Mouse (Mus musculus) cerebellum, postnatal 36 days (tissue): Measurements from ENCODE around the gene Tub.

Experiments used
- DNase-seq, 2 experiments: peaks; one replicate each; pipeline ENCODE4 v3.0.0; 2021 to 2022; ENCODE audit warnings: mixed read lengths in 2 of 2

Tub gene

DNA sequence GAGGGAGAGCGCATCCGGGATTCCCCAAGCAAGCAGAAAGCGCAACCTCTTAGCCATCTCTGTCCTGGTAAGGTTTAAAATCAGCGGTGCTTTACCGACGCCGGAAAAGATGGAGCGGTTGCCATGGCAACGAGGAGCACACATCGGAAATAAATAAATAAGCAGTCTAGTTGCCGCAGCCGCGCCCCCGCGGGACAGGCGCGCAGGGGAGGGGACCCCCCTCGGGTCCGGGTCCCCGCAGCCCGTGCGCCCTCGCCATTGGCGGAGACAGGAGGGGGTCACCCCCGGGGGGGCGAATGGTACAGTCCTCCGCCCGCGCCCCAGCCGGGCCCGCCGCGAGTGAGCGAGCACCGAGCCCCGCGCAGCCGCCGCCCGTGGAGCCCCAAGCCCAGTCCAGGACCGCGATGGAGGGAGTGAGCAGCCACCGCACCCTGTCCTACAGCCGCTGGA lies at the start of gene Tub:
Gene Tub (plus strand): TSS at position 27 of the 450 bp plus-strand sequence.
- DNase-seq: peak; percentile 65 to 69

GRCm38 (mm10) chr7:108903969-108904368 lies 46.2 kb upstream of the Tub start:
- DNase-seq: no peak

DNA sequence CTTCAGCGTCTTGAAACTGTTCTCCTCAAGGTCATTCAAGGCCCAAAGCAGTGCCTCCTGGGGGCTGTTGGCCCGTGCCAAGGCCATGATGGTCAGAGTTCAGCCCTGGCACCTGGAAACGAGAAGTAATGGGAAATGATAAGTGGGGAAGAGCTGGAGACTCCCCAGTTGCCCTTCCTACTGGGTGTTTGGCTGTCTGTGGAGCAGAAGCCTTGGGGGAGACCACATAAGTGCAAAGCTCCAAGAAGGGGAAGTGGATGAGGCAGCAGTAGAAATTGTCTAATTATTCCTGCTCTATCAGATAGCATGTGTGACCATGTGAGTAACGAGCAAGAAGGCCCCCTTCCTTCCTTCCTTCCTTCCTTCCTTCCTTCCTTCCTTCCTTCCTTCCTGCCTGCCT lies 23.1 kb upstream of the Tub start:
- DNase-seq: no peak

DNA sequence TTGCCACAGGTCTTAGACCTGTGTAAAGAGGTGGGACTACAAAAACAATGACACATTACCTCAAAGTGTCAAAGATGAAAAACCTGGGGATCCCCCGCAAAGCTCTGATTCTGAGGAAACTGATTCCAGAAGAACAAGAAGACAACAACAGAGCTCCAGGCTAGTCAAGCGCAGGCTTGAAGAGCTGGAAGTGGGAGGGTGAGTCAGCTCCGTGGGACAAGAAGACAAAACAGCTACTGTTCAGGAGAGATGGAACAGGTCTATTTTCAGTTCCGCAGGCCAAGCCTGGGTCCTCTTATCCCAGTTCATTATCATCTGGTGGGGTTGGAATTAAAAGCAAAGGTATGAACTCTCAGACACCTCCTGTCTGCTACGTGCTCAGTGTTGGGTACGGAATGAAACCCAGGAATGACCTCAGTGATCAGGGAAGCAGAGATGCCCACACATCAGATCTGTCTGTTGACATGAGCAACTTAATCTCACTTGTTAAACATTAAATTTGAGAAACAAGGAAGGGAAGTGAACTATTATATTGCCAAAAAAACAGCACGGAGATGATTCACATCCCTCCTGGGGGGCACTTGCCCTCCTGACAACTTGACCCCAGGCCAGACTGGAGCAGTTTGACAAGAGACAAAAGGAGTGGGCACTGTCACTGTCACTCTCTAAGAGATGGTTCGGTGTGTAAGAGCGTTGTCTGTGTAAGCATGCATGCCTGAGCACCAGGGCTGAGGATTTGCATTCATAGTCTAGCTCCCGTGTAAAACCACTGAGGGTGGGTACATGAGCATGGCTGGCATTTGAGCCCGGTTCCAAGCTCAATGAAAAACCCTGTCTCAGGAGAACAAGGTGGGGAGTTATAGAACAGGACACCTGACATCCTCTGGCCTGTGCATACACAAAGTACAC lies 21.6 kb upstream of the Tub start:
- no peak for DNase-seq

DNA sequence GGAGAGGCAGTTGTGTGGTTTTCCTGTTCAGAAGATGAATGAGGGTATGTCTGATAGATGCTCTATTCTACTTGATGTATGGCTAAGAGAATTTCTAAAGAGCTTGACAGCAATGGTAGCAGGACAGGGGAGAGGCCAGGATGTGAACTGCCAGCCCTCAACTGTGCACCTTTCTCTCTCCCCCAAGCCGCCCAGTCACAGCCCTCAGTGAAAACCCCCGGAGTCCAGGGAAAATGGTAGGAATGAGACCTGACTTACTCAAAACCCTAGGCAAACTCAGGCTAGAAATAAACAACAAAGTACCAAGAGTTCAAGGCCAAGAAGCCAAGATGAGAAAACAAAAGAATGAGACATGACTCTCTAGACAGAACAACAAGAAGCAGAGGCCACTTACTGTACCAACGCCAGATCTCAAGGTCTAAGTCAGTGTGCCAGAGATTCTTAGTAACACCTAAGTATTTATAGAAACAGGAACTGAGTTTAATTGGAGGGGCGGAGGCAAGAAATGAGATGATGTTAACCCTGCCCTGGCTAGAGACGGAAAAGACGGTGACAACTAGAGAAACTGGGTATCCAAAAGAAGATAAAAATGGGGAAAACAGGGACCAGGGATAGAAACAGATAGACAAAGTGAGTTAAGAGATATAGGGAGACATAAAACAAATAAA lies 20.3 kb upstream of the Tub start, which contains the start of gene Nlrp10:
Gene Nlrp10 (minus strand): TSS at position 453 of the 668 bp plus-strand sequence.
- DNase-seq: no peak

DNA sequence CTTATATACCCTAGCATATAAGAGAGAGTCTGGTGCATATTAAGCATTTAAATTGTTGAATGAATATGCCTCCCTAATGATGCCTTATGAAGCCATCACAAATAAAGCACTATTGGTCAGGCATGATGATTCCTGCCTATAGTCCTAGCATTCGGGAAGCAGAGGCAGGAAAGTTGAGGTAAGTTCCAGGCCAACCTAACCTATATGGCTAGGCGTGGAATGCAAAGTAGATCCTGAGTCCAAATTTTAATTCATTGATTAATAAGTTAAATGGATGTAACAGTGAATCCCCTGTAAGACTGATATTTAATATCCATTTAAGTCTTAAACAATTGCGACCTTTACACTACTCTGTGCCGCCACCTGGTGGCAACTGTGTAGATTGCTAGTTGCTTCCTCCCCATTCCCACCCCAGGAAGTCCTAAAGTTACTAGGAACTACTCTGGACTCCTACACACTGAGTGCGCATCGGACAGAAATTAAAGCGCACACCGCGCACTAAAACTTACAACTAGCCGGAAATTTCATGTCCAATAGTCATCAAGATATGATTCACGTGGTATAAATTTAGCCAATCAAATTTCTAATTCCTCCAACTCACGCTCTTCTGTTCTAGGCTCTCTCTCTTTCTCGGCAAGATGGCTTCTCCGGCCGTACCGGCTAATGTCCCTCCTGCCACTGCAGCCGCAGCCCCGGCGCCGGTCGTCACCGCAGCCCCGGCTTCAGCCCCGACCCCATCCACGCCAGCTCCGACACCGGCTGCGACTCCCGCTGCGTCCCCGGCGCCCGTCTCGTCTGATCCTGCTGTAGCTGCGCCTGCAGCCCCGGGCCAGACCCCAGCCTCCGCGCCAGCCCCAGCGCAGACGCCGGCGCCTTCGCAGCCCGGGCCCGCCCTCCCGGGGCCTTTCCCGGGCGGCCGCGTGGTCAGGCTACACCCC lies 16.1 kb upstream of the Tub start, which contains the start of gene Eif3f:
Gene Eif3f (plus strand): TSS at position 624 of the 938 bp plus-strand sequence.
- peak; percentile 95 to 98 for DNase-seq

- DNase-seq: no peak
Observed at GRCm38 (mm10) chr7:108934836-108935235, 15.3 kb upstream of the Tub start.

DNA sequence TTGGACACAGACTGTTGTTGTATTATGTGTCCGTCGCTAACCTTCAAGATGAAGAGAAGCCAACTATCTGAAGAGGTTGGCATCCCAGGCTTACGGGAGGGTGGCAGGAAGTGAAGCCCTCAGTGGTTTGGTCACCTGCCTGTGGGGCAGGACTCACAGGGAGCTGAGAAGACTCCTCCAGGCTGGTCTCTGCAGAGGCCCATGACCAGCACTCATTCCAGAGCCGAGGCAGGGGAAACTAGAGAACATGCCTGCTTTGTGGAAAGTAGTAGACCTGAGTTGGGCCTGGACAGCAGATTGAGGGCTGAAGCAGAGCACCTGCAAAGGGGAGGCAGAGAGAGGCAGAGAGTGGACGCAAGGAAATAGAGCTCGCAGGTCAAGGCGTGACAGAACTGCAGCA lies 14.7 kb upstream of the Tub start:
- DNase-seq: no peak

DNA sequence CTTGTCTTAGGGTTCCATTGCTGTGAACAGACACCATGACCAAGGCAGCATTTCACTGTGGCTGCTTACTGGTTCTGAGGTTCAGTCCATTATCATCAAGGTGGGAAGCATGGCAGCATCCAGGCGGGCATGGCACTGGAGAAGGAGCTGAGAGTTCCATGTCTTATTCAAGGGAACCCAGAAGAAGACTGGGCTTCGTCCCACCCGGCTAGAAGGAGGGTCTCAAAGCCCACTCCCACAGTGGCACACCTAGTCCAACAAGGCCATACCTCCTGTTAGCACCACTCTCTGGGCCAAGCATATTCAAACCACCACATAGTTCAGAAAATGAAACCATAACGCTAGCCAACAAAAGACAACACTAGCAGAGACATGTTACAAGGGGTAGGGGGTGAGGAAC lies 13.5 kb upstream of the Tub start:
- DNase-seq: no peak

- DNase-seq: no peak
Observed at GRCm38 (mm10) chr7:108941466-108941865, 8.7 kb upstream of the Tub start.

DNA sequence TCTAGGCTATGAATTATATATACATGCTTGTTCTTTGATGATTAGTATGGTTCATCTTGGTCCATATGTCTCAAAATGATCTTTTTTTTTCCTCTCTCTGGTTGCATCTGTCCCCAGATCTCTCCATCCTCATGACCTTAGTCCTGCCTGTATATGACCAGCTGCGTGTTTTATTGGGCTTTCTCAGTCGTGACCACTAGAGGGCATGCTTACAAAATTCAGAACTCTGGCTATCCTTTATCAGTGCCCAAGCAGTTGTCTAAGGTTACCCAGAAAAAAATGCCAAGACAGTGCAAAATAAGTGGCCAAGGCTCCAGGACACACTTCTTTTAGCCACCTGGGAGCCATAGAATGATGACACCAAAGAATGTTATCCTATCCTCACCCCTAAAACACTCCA lies 6.1 kb upstream of the Tub start:
- peak; percentile 34 to 67 for DNase-seq

DNA sequence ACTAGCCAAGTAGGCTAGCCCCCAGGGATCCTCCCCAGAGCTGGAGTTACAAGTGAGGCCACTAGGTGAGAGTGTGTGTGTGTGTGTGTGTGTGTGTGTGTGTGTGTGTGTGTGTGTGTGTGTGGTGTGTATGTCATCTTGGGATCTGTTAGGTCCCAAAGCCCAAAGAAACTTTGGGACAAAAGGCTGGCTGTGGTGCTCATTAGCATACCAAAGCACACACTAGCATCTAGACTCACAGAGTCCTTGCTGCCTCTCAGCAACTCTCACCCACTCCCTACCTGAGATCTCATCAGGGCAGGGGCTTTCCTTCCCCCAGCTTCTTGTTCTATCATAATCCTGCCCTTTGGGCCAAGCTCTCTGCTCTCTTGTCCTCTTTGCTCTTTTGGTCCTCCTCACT lies 1.5 kb upstream of the Tub start:
- no peak for DNase-seq

- no peak for DNase-seq
Observed at GRCm38 (mm10) chr7:108949301-108949700, 837 bp upstream of the Tub start.

DNA sequence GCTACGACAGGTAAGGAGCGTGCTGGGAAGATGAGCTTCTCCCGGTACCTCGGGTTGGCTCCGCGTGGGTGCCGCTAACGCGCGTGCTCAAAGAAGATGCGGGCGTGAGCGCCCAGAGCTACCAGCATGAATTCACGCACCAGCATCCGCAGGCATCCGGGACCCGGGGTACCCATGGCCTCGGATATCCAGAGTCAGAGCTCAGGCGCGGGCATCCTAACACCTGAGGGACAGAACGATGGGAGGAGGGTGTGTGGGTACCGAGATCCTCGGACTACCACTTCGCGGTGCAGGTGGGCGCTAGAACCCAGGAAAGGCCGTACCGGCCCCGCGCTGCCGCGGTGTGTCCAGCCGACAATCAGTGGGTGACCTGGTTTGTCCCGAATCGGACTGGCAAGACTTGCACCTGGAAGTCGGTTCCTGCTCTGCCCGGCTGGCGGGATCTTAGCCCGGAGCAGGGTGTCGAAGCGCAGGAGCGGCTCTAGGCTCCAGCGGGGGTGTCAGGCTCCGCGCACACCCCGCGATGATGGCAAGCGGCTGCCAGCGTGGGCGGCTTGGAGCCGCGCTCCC lies 709 bp downstream of the Tub start:
- DNase-seq: peak; percentile 54 to 59

DNA sequence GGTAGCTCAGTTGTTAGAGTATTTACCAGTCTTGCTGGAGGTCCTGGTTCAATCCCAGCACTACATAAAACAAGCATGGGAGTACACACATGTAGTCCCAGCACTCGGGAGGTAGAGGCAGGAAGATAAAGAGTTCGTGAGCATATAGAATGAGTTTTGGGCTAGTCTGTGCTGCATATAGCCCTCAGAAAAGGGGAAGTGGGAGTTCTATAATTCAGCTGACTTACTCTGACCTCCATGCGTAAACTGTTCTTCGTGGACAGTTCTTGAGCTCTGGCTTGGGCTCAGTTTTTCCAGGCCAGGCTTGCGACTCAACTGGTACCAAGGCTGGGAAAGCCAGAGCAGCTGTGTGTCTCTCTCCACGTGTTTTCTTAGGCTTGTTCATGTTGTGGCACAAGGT lies 2.7 kb downstream of the Tub start:
- no peak for DNase-seq

- peak in 1 of 2 experiments; percentile 35 for DNase-seq
Observed at GRCm38 (mm10) chr7:108954185-108954584, 4.0 kb downstream of the Tub start.

GRCm38 (mm10) chr7:108957734-108958133 lies 7.6 kb downstream of the Tub start:
- no peak for DNase-seq

DNA sequence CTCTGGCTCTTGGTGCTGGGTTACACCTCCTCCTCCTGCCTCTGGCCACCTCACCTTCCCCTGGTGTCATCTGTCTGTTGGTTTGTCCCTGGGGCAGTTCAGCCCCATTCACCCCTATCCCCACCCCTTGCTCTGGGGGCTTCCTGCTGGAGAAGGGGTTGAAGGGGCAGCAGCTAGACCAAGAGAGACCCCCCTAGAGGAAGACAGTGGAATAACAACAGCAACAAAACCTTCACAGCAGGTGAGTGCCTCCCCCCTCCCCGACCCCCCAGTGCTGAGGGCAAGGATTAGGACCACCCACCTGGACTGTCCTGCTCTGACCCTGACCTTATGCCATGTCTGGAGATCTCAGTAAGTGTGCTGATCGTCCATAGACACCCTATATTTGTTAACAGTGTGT lies 15.8 kb downstream of the Tub start:
- no peak for DNase-seq

GRCm38 (mm10) chr7:108966742-108967362 lies 16.7 kb downstream of the Tub start:
- peak; percentile 63 to 75 for DNase-seq

DNA sequence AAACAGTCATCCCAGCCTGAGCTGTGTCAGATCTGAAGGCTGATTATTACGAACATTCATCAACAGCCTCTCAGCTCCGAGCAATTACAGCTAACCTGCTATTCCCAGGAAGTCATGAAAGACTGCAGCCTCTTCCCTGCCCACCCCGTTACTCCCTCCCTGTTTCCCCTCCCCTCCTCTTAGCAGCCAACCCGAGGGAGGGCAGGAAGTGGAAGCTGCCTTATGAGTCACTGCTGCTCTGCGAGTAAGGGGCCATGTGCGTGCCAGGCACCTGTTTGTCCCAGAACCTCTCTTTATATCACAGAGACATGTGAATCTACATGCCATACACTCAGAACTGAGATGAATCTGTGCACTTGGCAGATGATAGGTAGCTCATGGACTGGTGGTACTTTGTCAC lies 18.1 kb downstream of the Tub start:
- no peak for DNase-seq

- peak; percentile 33 to 59 for DNase-seq
Observed at GRCm38 (mm10) chr7:108972273-108972672, 22.1 kb downstream of the Tub start.
